ENCODE assay signal across 8 mouse cellular contexts in genomic region chr2:91456491-91457100, GRCm38 (mm10). TPM values are rescaled to one million over a fixed set of nuclear protein-coding genes. Genes with fewer than 3 reads are reported as not detected.
DNase-seq lines count a peak whose midpoint lies in the region; ATAC-seq and TF ChIP-seq lines count a peak whose summit lies in the region.

No protein-coding gene starts in this region.

- peak overlapping the region; percentile 89; the same call in 1 of the 2 replicates for H3K9ac ChIP-seq in hindbrain, embryonic 11.5 days (ENCODE audit: low read depth, low read length)
- no peak overlapping the region for H3K9ac ChIP-seq in liver, postnatal 0 days (replicated peaks)

- peaks cover 48% of the 10 kb centered on the region for H3K4me1 ChIP-seq in heart, embryonic 10.5 days
- 0 out of 2 replicates have a peak, but pooled peaks cover 2% of the 10 kb centered on the region for H3K4me1 ChIP-seq in hindbrain, embryonic 11.5 days (replicated peaks; ENCODE audit: control insufficient read depth, insufficient read depth, low read length)
- H3K4me1 ChIP-seq in liver, postnatal 0 days (ENCODE audit: insufficient read depth) = peaks cover 26% of the 10 kb centered on the region

- peak overlapping the region; percentile 96 for H3K4me2 ChIP-seq in hindbrain, embryonic 11.5 days (replicated peaks; ENCODE audit: low read depth, low read length)
- H3K4me2 ChIP-seq in liver, postnatal 0 days (ENCODE audit: low read depth, low read length) = peak overlapping the region; percentile 90

- H3K79me2 ChIP-seq in C2C12 (ENCODE audit: control insufficient read depth, insufficient read depth) = no peaks in the 10 kb centered on the region

- no peaks in the 10 kb centered on the region for H3K79me3 ChIP-seq in C2C12 (ENCODE audit: low read depth)

- TF ChIP-seq CTCF in C2C12 (IDR thresholded peaks at IDR 0.05; ENCODE audit: control insufficient read depth, insufficient read depth, insufficient read length) = no peak
- no peak for TF ChIP-seq CTCF in liver, postnatal 0 days (IDR thresholded peaks at IDR 0.05; ENCODE audit: low read depth)

- ATAC-seq in hindbrain, embryonic 11.5 days (ENCODE audit: low FRiP score) = peak; percentile 37; the same call in 1 of the 2 replicates
- ATAC-seq in liver, postnatal 0 days = no peak
- ATAC-seq in frontal cortex, adult (ENCODE audit: low TSS enrichment) = no peak

- 45% methylated on average over 9 of the region's 9 CpGs for WGBS in heart, embryonic 10.5 days
- WGBS in hindbrain, embryonic 11.5 days = 46% methylated on average over 9 of the region's 9 CpGs
- WGBS in liver, postnatal 0 days (ENCODE audit: insufficient replicate concordance) = 41% methylated on average over 9 of the region's 9 CpGs

- no peaks in the 10 kb centered on the region for H3K27me3 ChIP-seq in heart, embryonic 10.5 days (ENCODE audit: insufficient read depth, poor library complexity, severe bottlenecking)
- no peaks in the 10 kb centered on the region for H3K27me3 ChIP-seq in C2C12 (ENCODE audit: control insufficient read depth, insufficient read depth, insufficient read length)
- no peaks in the 10 kb centered on the region; the same call in 1 of the 2 replicates for H3K27me3 ChIP-seq in hindbrain, embryonic 11.5 days (ENCODE audit: control insufficient read depth, insufficient read depth, low read length)
- H3K27me3 ChIP-seq in liver, postnatal 0 days (ENCODE audit: insufficient read depth, low read length) = peaks cover 30% of the 10 kb centered on the region

- H3K36me3 ChIP-seq in heart, embryonic 10.5 days = no peaks in the 10 kb centered on the region
- no peaks in the 10 kb centered on the region for H3K36me3 ChIP-seq in C2C12 (ENCODE audit: control insufficient read depth, insufficient read depth)
- no peaks in the 10 kb centered on the region for H3K36me3 ChIP-seq in hindbrain, embryonic 11.5 days (ENCODE audit: control insufficient read depth, insufficient read depth, low read length)
- H3K36me3 ChIP-seq in liver, postnatal 0 days (replicated peaks; ENCODE audit: insufficient read depth, low read length) = no peaks in the 10 kb centered on the region

- H3ac ChIP-seq in C2C12 (ENCODE audit: control insufficient read depth, insufficient read length, low read depth) = no peak overlapping the region

- peak overlapping the region; percentile 85 for H3K4me3 ChIP-seq in heart, embryonic 10.5 days
- peak overlapping the region; percentile 40 for H3K4me3 ChIP-seq in C2C12 (ENCODE audit: insufficient read depth, poor library complexity, severe bottlenecking)
- H3K4me3 ChIP-seq in hindbrain, embryonic 11.5 days (ENCODE audit: low read depth, low read length) = peak overlapping the region; percentile 74
- peak overlapping the region; percentile 66; the same call in 1 of the 2 replicates for H3K4me3 ChIP-seq in liver, postnatal 0 days (ENCODE audit: low read depth, low read length)

- H3K9me3 ChIP-seq in heart, embryonic 10.5 days = no peaks in the 10 kb centered on the region
- no peaks in the 10 kb centered on the region for H3K9me3 ChIP-seq in hindbrain, embryonic 11.5 days (ENCODE audit: control insufficient read depth, low read length)
- H3K9me3 ChIP-seq in liver, postnatal 0 days (ENCODE audit: low read length) = no peaks in the 10 kb centered on the region

- intact Hi-C loops in heart, postnatal 14 days (cut with DNase I) = loop anchor here (5.0 kb wide), 1 partner anchor 169 kb away; no protein-coding TSS in a partner anchor

- peak overlapping the region; percentile 95 for H3K27ac ChIP-seq in heart, embryonic 10.5 days
- peak overlapping the region; percentile 82; the same call in 1 of the 2 replicates for H3K27ac ChIP-seq in hindbrain, embryonic 11.5 days (ENCODE audit: low read depth, low read length)
- H3K27ac ChIP-seq in liver, postnatal 0 days (ENCODE audit: low read depth) = peak overlapping the region; percentile 82; the same call in 1 of the 2 replicates

- DNase-seq in heart, embryonic 10.5 days (ENCODE audit: low spot score) = no peak
- no peak for DNase-seq in heart, postnatal 14 days
- no peak for DNase-seq in hindbrain, embryonic 11.5 days (ENCODE audit: low spot score)
- no peak for DNase-seq in liver, postnatal 0 days
- DNase-seq in thymus, postnatal 36 days = no peak
- no peak for DNase-seq in right cerebral cortex, postnatal 10 days (ENCODE audit: low spot score in 2 of 2)

- TF ChIP-seq EP300 in liver, postnatal 0 days (IDR thresholded peaks at IDR 0.05; ENCODE audit: low read depth) = no peak

TF ChIP-seq in C2C12, 6 proteins besides CTCF, POLR2A, EP300 and RAD21:
- TF ChIP-seq MYOD1 (IDR thresholded peaks at IDR 0.05; ENCODE audit: control insufficient read depth, insufficient read length, low read depth) = no peak
- TF ChIP-seq USF1 (IDR thresholded peaks at IDR 0.05; ENCODE audit: low read depth) = no peak
- no peak for TF ChIP-seq CEBPB (IDR thresholded peaks at IDR 0.05; ENCODE audit: low read depth)
- TF ChIP-seq MAX (IDR thresholded peaks at IDR 0.05) = no peak
- TF ChIP-seq MYOG (IDR thresholded peaks at IDR 0.05; ENCODE audit: control insufficient read depth, extremely low read depth, insufficient read length) = no peak
- TF ChIP-seq FOSL1 (IDR thresholded peaks at IDR 0.05; ENCODE audit: insufficient read depth, low read length, poor library complexity, severe bottlenecking) = no peak

RNA-seq across cellular contexts. Expression of gene Lrp4, which starts 0.7 kb away (rescaled TPM):
- polyA plus RNA-seq in heart, embryonic 10.5 days (2016; fragmentation: Nextera tagmentation; extraction: Ambion mirVana) = 4.6 and 5.7 TPM in 2 replicates
- 10 to 100 TPM; 11.1 to 13.3 TPM for total RNA-seq in heart, postnatal 14 days (2021)
- polyA plus RNA-seq in C2C12 (2012; fragmentation: generic; extraction: Trizol) = 5.6 TPM
- 5.9 TPM in 2 replicates for polyA plus RNA-seq in hindbrain, embryonic 11.5 days (2014; fragmentation: Nextera tagmentation; extraction: Ambion mirVana)
- polyA plus RNA-seq in liver, postnatal 0 days (2015; fragmentation: Nextera tagmentation; extraction: Ambion mirVana) = 1.4 and 1.5 TPM in 2 replicates

RNA-seq across cellular contexts. Expression of gene 1110051M20Rik, which starts 12.1 kb away (rescaled TPM):
- 43.2 and 50.1 TPM in 2 replicates for polyA plus RNA-seq in heart, embryonic 10.5 days (2016; fragmentation: Nextera tagmentation; extraction: Ambion mirVana)
- total RNA-seq in heart, postnatal 14 days (2021) = 10 to 100 TPM; 10.5 to 12.0 TPM
- polyA plus RNA-seq in C2C12 (2012; fragmentation: generic; extraction: Trizol) = 27.5 TPM
- polyA plus RNA-seq in hindbrain, embryonic 11.5 days (2014; fragmentation: Nextera tagmentation; extraction: Ambion mirVana) = 102 and 104 TPM in 2 replicates
- polyA plus RNA-seq in liver, postnatal 0 days (2015; fragmentation: Nextera tagmentation; extraction: Ambion mirVana) = 4.1 and 5.5 TPM in 2 replicates
